Mouse (Mus musculus) left cerebral cortex, adult 11 months (tissue): ENCODE results near the gene Ccdc12.

Source experiments
- DNase-seq: peaks from one replicate; pipeline ENCODE4 v3.0.0; 2022; ENCODE audit warnings: low spot score

The Ccdc12 gene

GRCm38 (mm10) chr9:110703951-110704350 lies 47.6 kb downstream of the Ccdc12 start:
- no peak for DNase-seq

GRCm38 (mm10) chr9:110706784-110707183 lies 50.5 kb downstream of the Ccdc12 start:
- DNase-seq: no peak

GRCm38 (mm10) chr9:110709640-110710258 lies 53.4 kb downstream of the Ccdc12 start:
- DNase-seq: peak; percentile 75

DNA sequence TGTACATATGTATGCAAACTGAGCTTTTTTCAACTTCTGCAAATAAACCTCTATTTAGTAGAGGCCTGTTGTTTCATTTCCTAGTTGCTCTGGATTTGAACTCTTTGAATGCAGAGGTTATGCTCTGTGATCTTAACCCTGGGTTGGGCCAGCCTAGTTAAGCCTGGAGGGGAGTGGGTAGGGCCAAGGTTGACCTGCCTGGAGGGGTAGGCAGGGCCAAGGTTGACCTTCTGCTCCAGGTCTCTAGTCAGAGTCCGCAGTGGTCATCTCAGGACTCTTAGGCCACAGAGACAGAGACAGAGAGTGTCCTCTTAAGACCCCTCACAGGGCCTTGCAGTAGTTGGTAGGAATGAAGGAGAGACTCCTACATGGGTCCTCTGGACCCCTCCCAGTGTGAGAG lies 55.2 kb downstream of the Ccdc12 start:
- no peak for DNase-seq

DNA sequence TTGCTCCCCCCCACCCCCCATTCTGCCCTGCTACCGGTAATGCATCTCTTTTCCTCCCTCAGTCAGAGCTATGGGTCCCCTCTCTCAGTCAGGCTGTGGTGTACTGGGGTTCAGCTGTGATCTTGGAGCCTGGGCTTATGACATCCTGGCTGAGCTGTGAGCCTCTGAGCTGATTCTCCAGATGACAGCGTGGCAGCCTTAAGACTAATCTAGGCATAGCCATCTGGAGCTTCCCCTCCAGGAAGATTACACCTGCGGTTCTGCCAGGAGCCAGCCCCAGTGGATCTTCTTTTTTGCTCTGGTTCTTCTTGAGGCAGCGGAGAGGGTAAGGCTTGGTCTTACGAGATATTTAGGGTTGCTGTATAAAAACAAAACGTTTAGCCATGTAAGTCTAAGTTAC lies 55.7 kb downstream of the Ccdc12 start:
- no peak for DNase-seq

DNA sequence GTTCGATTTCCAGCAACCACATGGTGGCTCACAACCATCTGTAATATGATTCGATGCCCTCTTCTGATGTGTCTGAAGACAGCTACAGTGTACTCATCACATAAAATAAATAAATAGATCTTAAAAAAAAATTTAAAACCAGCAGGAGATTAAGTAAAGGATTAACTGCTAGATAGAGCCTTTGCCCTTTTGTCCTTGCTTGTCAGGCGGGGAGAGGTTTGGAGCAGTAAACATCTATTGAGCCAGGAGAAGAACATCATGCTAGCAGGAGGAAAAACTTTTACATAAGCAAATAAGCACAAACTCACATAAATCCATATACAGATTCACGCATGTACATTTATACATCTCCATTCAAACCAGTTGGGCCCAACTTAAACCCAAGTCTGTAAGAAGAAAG lies 56.2 kb downstream of the Ccdc12 start:
- no peak for DNase-seq

DNA sequence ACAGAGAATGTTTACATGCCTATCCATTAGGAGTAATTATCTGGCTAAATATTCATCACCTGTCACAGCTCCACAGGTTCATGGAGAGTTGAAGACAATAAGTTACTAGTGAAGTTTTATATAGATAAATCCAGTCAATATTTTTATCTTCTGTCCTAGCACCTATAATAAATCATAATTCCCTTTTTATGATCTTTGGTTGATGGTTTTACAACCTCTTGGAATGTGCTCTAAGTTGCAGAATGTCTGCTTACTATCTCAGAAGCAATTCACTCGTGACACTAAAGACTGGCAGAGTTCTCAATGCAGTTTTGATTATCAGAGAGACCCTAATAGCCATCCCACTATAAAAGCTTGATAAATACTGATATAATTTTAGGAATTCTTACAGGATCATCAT lies 57.1 kb downstream of the Ccdc12 start:
- DNase-seq: no peak

DNA sequence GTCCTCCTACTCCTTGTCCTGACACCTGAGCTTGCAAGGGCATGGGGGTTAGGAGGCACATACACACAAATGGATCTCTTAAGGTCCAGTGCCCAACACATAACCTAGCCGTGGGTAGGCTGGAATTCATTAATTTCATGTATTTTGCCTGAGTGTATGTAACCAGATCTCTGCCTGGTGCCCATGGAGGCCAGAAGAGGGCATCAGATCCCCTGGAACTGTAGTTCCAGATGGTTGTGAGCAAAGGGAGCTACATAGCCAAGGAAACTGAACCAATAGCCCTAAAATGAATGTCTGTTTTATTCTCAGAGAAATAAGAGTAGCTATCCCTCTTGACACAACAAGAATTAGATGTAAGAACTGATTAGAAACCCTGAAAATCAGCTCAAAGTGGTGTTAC lies 59.1 kb downstream of the Ccdc12 start:
- no peak for DNase-seq

- peak; percentile 62 for DNase-seq
Measured at GRCm38 (mm10) chr9:110716775-110717174, 60.5 kb downstream of the Ccdc12 start.

- DNase-seq: no peak
Measured at GRCm38 (mm10) chr9:110718071-110718470, 61.8 kb downstream of the Ccdc12 start.

DNA sequence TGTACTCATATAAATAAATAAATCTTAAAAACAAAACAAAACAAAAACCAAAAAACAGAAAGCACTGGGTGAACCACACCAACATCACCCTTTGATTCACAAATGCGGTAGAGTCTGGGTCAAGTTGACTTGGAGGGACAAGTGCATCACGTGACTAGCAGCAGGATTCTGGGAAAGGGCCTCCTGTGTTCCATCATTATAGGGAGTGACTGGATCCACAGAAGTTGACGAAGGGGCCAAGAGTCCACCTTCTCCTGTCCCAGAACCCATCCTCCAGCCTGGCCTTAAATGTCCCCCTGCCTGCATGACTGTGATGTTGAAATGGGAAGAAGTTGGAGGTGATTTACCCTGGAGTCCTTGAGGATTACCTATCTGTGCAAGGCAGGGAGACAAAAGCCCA lies 62.5 kb downstream of the Ccdc12 start:
- DNase-seq: no peak

DNA sequence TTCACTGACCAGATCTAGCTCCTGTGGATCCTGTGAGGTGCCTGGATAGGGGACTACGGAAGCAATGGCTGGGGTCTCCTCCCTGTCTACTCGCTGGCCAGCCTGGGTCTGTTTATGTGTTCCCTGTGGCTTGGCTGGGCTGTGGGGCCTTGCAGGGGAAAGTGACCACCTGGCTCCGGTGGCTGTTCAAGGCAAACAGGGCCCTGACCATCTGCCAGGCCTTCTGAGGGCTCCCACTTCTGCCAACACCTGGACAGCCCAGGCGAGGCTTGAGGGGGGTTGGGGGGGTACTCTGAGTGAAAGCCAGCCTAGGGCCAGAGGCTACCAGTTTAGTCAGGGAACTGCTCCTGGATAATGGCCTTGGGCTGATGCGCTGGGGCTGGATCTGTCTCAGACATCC lies 63.7 kb downstream of the Ccdc12 start:
- DNase-seq: no peak

GRCm38 (mm10) chr9:110722060-110722459 lies 65.8 kb downstream of the Ccdc12 start:
- DNase-seq: no peak

DNA sequence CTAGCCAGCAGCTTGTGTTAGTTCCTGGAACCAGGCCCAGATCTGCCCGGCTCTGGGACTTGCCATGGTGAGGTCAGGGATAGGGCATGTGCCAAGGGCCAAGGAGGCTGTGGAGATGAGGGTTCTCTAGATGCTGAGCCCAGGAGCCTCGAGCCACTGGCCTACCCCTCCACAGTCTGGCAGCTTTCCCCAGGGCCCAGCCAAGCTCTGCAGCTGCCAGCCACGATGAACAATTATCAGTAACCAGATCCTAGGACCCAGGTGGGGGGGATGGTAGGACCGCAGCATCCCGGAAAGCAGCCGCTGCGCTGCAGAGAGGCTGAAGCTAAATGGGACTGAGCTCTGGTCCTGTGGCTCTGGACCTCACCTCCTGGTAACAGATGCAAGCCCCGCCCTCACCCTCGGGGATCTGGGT lies 69.4 kb downstream of the Ccdc12 start:
- DNase-seq: no peak

GRCm38 (mm10) chr9:110726867-110727266 lies 70.6 kb downstream of the Ccdc12 start:
- no peak for DNase-seq

DNA sequence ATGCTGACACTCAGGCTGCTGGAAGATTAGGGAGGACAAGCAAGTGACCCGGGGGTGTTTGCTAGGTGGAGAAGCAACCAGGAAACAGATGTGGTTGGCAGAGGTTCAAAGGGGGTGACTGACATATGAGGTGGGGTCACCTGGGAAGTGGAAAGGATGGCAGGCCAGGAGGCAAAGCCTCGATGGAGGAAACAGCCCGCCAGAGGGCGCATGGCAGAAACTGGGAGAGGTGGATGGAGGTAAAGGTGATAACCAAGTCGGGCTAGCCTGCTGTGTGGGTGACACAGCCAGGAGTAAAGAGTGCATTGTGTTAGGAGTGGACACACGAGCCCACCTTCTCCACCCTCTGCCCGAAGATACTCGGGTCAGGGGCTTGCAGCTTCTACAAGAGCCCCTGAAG lies 73.5 kb downstream of the Ccdc12 start:
- DNase-seq: no peak

GRCm38 (mm10) chr9:110731859-110732258 lies 75.6 kb downstream of the Ccdc12 start:
- DNase-seq: no peak

- DNase-seq: no peak
Measured at GRCm38 (mm10) chr9:110732623-110733022, 76.3 kb downstream of the Ccdc12 start.

- DNase-seq: no peak
Measured at GRCm38 (mm10) chr9:110733102-110733501, 76.8 kb downstream of the Ccdc12 start.

DNA sequence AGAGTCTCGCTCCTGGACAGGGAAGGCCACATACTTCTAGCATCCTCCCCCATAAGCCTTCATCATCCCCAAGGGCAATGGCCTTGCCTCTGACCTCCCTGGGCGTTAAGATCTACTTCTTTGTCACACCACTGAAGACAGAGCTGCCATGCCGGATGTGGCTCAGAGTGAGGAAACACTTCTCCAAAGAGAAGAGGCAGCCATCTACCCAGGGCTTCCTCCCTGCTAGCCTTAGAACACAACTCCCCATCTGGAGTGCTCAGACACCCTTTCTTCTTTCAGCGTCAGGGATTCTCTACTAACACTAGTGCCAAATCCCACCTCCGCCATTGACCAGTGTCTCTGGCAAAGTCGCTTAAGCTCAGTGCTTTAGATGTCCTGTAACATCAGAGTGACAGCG lies 77.9 kb downstream of the Ccdc12 start:
- DNase-seq: no peak

GRCm38 (mm10) chr9:110736362-110736761 lies 80.1 kb downstream of the Ccdc12 start:
- DNase-seq: no peak

DNA sequence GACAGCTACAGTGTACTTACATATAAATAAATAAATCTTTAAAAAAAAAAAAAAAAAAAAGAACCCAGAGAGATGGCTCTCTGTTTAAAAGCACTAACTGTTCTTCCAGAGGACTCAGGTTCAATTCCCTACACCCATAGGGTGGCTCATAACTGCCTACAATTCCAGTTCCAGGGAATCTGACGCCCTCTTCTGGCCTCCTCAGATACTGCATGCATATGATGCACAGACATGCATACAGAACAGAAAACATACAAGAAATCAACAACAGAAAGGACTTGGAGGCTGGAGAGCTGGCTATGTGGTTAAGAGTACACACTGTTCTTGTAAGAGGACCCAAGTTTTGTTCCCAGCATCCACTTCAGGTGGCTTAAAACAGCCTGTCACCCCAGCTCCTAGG lies 81.8 kb downstream of the Ccdc12 start:
- DNase-seq: no peak

DNA sequence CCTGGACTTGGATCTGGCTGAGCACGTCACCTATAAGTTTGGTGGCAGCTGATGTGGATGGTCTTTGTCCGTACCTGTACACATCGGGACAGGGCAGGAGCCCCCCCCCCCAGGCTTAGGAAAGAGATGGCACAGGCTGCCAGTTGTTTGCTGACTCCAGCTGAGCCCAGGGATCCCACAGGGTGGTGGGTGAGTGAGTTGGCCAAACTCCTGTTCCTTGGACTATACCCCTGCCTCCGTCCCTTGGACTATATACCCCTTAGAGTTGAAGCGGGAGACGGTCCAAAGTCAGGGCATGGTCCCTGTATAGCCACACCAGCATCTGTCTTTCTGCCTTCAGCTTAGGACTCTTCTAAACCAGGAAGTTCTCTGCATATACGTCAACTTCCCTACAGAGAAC lies 83.7 kb downstream of the Ccdc12 start:
- no peak for DNase-seq

GRCm38 (mm10) chr9:110741711-110742294 lies 85.5 kb downstream of the Ccdc12 start, which contains the start of gene Myl3:
TSS of gene Myl3 (plus strand) at chr9:110741861.
- DNase-seq: no peak
